Mouse (Mus musculus): ENCODE results near the gene Zfp541. TPM values are rescaled to one million over a fixed set of nuclear protein-coding genes. Genes with fewer than 3 reads are reported as not detected.

Zfp541 gene
- total RNA-seq, 4 experiments from 2014 or later, result 0.59 to 0.81 (median 0.68) TPM

DNA sequence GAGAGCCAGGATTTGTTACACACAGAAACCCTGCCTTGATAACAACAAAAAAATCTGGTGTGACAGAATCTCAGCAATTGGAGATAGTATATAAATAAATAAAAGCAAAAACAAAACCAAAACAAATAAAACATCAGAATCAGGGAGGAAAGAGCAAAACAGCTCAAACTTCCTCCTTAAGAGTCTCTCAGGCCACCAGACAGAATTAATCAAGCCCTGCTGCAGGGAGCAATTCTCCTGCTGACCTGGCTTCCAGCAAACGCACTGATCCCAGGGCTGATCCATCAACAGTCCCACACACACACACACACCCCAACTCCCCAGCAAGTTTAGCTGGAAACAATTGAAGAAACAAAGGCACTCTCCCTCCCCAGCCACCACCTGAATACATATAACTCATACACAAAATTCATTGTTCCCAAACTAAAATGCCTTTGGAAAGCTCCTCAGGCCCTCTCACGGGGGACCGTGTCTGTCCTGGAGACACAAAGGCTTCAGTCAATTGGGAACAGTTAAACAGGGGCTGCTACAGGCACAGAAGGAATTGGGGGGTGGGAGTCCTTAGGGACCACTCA, 17.7 kb upstream of the Zfp541 start:
- DNase-seq (ENCODE audit: low spot score in 2 of 2), result no peak

GRCm38 (mm10) chr7:16044531-16044930, 17.1 kb upstream of the Zfp541 start:
- DNase-seq (ENCODE audit: low spot score in 2 of 2), result no peak

DNA sequence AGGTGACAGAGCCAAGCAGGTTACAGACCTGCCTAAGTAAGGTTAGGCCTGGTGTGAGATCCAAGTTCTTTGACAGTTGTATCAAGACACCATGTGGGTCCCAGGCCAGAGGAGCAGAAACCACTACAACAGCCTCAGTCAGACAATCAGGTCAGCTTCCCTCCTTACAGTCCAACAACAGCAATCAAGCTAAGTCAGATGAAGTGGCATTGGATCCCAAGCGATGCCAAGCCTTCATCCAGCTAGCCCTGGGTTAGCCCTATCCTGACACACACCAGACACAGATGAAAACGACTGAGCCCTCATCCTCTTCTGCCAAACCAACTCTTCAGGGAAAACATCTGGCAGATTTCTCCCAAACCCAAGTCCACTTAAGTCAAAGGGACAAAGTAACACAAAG, 16.1 kb upstream of the Zfp541 start:
- no peak for DNase-seq (ENCODE audit: low spot score in 2 of 2)

- DNase-seq (ENCODE audit: low spot score in 2 of 2), result no peak
These were observed 15.5 kb upstream of the Zfp541 start for GRCm38 (mm10) chr7:16046101-16046480.

DNA sequence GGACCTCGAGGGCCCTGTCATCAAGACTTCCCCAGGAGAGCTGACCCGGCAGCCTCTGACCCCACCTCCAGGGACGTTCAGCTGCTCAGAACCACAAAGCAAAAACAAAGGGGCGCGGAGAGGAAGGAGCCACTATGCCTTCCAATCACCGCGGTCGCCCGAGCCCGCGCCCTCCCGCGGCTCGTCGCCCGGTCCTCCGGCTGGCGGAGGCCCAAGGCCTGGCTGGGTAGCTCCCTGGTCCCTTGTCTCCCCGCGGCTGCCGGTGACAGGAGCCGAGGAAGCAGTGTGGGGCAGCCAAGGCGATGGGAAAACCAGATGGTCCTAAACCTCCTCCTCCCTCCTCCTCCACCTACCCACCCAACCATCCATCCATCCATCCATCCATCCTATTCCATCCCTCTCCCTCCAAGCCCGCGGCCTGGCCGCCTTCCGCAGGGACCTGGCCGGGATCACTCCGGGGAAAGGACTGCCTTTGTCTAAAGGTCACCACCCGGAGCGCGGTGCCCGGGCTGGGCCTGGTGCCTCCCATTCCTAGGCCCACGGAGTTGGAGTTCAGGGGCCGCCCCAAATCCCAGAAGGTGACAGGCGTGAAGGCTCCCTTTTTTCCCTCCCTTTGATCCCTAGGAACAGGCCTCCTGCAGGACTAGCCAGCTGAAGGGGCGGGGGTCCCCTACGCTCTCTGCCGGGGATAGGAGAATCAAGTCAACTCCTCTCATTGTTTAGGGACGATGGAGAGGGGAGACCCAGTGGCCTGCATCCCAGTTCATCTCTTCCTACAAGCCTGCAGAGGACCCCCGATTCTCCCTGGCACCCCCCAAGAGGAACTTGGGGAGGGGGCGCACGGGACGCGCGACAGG, 14.9 kb upstream of the Zfp541 start:
- DNase-seq (ENCODE audit: low spot score in 2 of 2), result peak; percentile 70 to 78

- peak; percentile 65 to 83 for DNase-seq (ENCODE audit: low spot score in 2 of 2)
These were observed 14.1 kb upstream of the Zfp541 start, which contains the start of gene Bicra for GRCm38 (mm10) chr7:16047338-16048146. Gene Bicra, minus strand, starts transcription at chr7:16047921.

- peak; percentile 97 for DNase-seq (ENCODE audit: low spot score in 2 of 2)
These were observed 13.4 kb upstream of the Zfp541 start for GRCm38 (mm10) chr7:16048164-16048564.

DNA sequence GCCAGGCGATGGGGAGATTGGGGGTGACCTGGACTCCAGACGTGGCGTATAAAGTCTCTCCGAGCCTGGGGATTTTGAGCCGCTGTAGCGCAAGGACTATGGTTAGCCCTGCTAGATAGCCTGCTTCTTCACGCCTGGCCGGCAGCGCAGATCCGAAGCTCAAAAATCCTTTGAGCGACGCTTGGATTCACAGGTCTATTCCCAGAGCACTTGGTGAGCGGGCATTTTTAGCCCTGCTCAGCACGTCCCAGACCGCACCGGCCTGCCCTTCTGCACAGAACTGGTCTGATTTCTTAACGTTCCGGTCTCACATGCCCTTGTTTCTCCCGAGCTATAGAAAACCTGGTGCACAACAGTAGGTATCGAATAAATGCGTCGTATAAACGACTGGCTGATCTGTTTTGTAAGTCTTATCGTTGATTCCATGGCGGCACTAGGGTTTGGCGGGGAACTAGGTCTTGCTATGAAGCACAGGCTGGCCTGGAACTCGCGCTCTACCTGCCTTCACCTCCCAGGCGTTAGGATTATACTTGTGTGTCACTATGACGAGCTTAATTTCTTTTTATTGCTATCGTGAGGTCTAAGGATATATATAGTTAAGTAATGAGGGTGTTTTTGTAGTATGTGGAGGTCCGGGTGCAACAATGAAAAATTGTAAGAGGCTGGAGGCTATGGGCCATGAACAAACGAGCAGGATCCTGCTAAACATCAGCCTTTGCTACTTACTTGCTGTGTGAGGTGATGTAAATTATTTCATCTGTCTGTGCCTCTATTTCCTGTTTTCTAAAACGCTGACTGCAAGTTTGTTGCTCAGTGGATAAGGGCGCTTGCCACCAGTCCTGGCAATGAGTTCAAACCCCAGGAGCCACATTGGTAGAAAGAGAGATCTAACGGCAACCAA, 12.7 kb upstream of the Zfp541 start:
- DNase-seq (ENCODE audit: low spot score in 2 of 2), result no peak

DNA sequence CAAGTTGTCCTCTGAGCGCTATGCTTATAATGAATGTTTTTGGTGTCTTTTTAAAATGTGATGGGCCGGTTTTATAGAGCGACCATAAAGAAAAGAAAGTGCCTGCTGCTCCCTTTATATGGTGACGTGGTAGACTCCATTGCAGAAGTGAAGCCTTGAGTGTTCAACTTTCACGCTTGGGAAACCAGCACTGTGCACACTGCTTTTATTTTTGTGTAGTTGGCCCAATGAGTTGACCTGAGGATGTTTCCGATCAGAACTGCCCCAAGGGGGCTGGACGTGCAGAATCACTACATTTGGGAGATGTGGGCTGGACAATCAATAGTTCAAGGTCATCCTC, 12.1 kb upstream of the Zfp541 start:
- no peak for DNase-seq (ENCODE audit: low spot score in 2 of 2)

GRCm38 (mm10) chr7:16050600-16050999, 11.0 kb upstream of the Zfp541 start:
- no peak for DNase-seq (ENCODE audit: low spot score in 2 of 2)

GRCm38 (mm10) chr7:16051883-16052595, 9.6 kb upstream of the Zfp541 start:
- peak; percentile 37 to 63 for DNase-seq (ENCODE audit: low spot score in 2 of 2)

DNA sequence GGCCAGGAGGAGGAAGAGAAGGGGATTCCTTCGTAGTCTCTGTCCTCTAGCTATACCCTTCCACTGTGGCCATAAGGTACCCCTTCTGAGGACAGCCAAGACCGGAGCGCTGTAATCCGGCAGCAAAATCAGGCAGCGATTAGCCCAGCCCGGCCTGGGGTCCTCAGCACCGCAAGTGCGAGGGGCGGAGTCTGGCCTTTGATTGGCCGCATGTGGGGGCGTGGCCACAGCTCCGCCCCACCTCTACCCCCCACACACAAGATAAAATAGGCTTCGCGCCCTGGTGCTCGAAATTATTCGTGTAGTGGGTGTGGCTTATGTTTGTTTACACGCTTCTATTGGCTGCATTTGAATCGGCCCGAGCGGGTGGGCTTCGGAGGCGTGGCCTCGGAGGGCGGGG, 8.9 kb upstream of the Zfp541 start:
- DNase-seq (ENCODE audit: low spot score in 2 of 2), result peak; percentile 64 to 90

DNA sequence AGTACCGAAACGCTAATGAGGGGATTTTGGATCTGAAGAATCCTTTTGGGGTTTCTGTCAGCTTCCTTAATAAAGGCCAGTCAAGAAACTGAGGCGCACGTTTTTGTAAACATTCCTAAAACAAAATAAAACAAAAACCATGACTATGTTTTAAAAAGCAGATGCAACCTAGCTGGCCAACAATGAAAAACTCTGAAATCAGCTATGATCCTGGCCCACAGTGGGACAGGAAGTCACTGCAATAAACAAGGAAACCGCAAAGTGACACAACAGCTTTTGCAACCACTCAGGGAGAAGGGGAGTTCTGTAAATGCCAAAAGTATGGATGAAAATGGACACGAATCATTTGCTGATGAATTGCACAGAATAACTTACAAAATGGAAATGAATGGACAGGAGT, 8.5 kb upstream of the Zfp541 start:
- DNase-seq (ENCODE audit: low spot score in 2 of 2), result no peak

DNA sequence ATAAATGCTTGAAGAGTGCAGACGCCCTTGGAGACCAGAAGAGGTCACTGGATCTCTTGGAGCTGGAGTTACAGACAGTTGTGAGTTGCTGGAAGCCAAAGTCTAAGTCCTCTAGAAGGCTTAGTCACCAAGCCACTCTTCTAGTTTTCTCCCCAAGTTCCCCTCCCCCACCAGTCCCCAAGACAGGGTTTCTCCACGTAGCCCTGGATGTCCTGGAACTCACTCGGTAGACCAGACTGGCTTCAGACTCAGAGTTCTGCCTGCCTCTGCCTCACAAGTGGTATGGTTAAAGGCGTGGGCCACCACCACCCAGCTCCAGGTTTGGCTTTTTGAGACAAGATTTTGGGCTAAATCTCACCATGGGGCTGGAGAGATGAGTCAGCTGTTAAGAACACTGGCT, 6.6 kb upstream of the Zfp541 start:
- no peak for DNase-seq (ENCODE audit: low spot score in 2 of 2)

DNA sequence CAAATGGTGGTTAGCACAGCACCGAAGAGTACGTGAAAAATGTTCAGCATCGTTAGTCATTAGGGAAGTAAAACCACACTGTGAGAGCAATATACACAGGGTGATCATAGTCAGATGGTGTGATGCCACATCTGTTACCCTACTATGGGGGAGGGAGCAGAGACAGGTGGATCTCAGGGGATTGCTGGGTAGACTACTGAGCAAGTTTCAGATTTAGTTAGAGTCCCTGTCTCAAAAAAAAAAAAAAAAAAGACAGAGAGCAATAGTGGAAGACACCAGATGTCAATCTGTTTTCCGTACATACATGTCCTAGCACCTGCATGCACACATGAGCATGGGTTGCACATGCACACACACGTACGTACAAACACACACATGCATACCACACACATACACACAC, 5.9 kb upstream of the Zfp541 start:
- DNase-seq (ENCODE audit: low spot score in 2 of 2), result no peak

GRCm38 (mm10) chr7:16056459-16057135, 5.0 kb upstream of the Zfp541 start:
- DNase-seq (ENCODE audit: low spot score in 2 of 2), result no peak

- DNase-seq (ENCODE audit: low spot score in 2 of 2), result no peak
These were observed 4.5 kb upstream of the Zfp541 start for GRCm38 (mm10) chr7:16057136-16057534.

DNA sequence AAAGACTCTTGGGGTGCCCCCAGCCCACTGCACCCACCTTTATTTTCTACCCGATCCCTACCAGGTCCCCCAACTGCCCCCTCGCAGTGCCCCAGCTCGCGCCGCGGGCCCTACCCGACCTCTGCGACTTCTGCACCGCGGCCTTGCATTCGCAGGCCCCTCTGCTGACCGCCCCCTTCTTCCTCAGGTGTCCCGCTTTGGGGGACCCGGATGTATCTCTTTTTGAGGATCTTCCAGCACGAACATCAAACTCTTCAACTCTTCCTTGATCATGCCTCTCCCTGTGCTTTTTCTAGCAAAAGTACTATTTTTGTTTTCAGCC, 446 bp downstream of the Zfp541 start:
- DNase-seq (ENCODE audit: low spot score in 2 of 2), result no peak

DNA sequence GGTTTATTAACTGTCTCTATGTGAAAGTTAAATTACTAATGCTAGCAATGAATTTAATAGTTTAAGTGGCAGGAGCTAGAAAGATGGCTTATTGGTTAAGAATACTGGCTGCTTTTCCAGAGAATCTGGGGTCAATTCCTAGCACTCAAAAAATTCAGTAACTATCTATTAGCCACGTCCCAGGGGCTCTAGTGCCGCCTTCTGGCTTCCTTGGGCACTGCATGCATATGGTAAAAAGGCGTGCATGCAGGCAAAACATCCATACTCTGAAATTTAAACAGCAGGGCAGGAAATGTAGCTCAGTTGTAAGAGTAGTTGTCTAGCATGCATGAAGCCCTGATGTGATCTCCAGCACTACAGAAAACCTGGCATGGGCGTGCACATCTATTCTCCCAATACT, 1.9 kb downstream of the Zfp541 start:
- no peak for DNase-seq (ENCODE audit: low spot score in 2 of 2)

GRCm38 (mm10) chr7:16070846-16071245, 9.2 kb downstream of the Zfp541 start:
- DNase-seq (ENCODE audit: low spot score in 2 of 2), result no peak

Data from left cerebral cortex, adult 8-10 months (tissue).